8 mouse cellular contexts compared by ENCODE assay signal in the genomic region with DNA sequence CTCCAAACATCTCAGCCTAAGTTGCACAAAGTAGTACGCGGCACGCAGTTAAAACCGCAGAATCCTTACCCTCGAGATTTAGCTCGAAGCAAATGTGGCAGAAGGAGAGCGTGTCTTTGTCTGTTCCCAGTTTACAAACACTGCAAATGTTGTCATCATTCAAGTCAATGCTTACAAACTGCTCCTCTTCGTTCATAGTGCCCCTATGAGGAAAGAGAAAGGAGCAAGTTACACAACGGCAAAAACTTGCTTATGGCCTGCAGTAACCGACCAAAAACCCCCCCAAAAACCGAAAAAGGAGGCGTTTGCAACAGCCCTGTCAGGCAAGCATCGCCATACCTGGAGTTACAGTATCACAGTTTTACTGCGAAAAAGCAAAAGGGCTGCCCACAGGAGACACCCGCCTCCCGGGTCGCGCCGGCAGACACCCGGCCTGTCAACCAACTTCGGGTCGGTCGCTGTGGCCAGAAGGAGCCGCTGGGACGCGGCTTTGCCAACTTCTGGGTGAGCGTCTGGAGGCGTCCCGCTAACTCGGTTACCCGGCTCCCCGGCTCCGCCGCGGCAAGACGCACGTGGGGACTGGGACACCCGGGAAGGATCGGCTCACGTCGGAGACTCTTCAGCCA. TPM values are rescaled to one million over a fixed set of nuclear protein-coding genes. Genes with fewer than 3 reads are reported as not detected.
DNase-seq lines count a peak whose midpoint lies in the region; ATAC-seq and TF ChIP-seq lines count a peak whose summit lies in the region.

No protein-coding gene starts in this region.

- peak; percentile 54 for DNase-seq in ovary, postnatal 14 days (ENCODE audit: low spot score)
- no peak for DNase-seq in ovary, adult 18-20 months (ENCODE audit: low spot score)
- no peak for DNase-seq in forebrain, embryonic 10.5 days (ENCODE audit: extremely low spot score, low spot score)
- no peak for DNase-seq in T-cell, adult 2 months (ENCODE audit: low spot score)

- H3K4me2 ChIP-seq in lung, embryonic 16.5 days (ENCODE audit: low read depth, low read length) = peak overlapping the region; percentile 79

- TF ChIP-seq POLR2A in bone marrow macrophage, adult 2 months (IDR thresholded peaks at IDR 0.05; ENCODE audit: borderline replicate concordance, low read depth, low read length) = no peak
- no peak for TF ChIP-seq POLR2A in olfactory bulb, adult 2 months (IDR thresholded peaks at IDR 0.05; ENCODE audit: insufficient read depth, low read depth, low read length)

- no peaks in the 10 kb centered on the region for H3K27me3 ChIP-seq in forebrain, embryonic 10.5 days (ENCODE audit: poor library complexity, severe bottlenecking)
- no peaks in the 10 kb centered on the region for H3K27me3 ChIP-seq in lung, embryonic 16.5 days (ENCODE audit: control insufficient read depth, insufficient read depth, low read depth, low read length)

- H3K36me3 ChIP-seq in forebrain, embryonic 10.5 days (replicated peaks) = peaks cover 18% of the 10 kb centered on the region
- no peaks in the 10 kb centered on the region for H3K36me3 ChIP-seq in lung, embryonic 16.5 days (ENCODE audit: control insufficient read depth, insufficient read depth, low read length)

- H3K9me3 ChIP-seq in forebrain, embryonic 10.5 days = 0 out of 2 replicates have a peak, but pooled peaks cover 4% of the 10 kb centered on the region
- H3K9me3 ChIP-seq in lung, embryonic 16.5 days (ENCODE audit: control insufficient read depth, low read length) = no peaks in the 10 kb centered on the region

- peak overlapping the region; percentile 86 for H3K9ac ChIP-seq in lung, embryonic 16.5 days (ENCODE audit: low read length)

- H3K4me1 ChIP-seq in bone marrow macrophage, adult 2 months (ENCODE audit: control insufficient read depth, insufficient read depth, low read length) = peaks cover 2% of the 10 kb centered on the region
- H3K4me1 ChIP-seq in forebrain, embryonic 10.5 days = peaks cover 42% of the 10 kb centered on the region
- peaks cover 6% of the 10 kb centered on the region for H3K4me1 ChIP-seq in lung, embryonic 16.5 days (replicated peaks; ENCODE audit: control insufficient read depth, insufficient read depth, low read length)
- no peaks in the 10 kb centered on the region for H3K4me1 ChIP-seq in olfactory bulb, adult 2 months (ENCODE audit: control insufficient read depth, insufficient read depth, low read length)

- H3K27ac ChIP-seq in bone marrow macrophage, adult 2 months (ENCODE audit: insufficient read depth, low read depth, low read length) = peak overlapping the region; percentile 71
- H3K27ac ChIP-seq in forebrain, embryonic 10.5 days = peak overlapping the region; percentile 95
- H3K27ac ChIP-seq in lung, embryonic 16.5 days (ENCODE audit: low read length) = peak overlapping the region; percentile 92
- H3K27ac ChIP-seq in olfactory bulb, adult 2 months (ENCODE audit: insufficient read depth, low read depth, low read length) = 0 out of 2 replicates have a peak overlapping the region, but pooled peaks have one; percentile 17

- ATAC-seq in inflammation-experienced regulatory T-cells, adult 6 months = peak; percentile 29
- peak; percentile 76 for ATAC-seq in lung, embryonic 16.5 days (ENCODE audit: low read depth)

- WGBS in forebrain, embryonic 10.5 days = under 1% methylated on average over 41 of the region's 41 CpGs
- WGBS in lung, embryonic 16.5 days = under 1% methylated on average over 41 of the region's 41 CpGs
- under 1% methylated on average over 41 of the region's 41 CpGs for WGBS in olfactory bulb, adult 2 months

- TF ChIP-seq CTCF in bone marrow macrophage, adult 2 months (IDR thresholded peaks at IDR 0.05; ENCODE audit: low read depth, low read length) = no peak
- no peak for TF ChIP-seq CTCF in olfactory bulb, adult 2 months (IDR thresholded peaks at IDR 0.05; ENCODE audit: insufficient read depth, low read depth, low read length)

- peak overlapping the region; percentile 98 for H3K4me3 ChIP-seq in bone marrow macrophage, adult 2 months (ENCODE audit: insufficient read depth, low read length)
- peak overlapping the region; percentile 76 for H3K4me3 ChIP-seq in forebrain, embryonic 10.5 days
- peak overlapping the region; percentile 83 for H3K4me3 ChIP-seq in lung, embryonic 16.5 days (ENCODE audit: low read length)
- peak overlapping the region; percentile 70 for H3K4me3 ChIP-seq in olfactory bulb, adult 2 months (ENCODE audit: insufficient read depth, low read depth, low read length)

RNA-seq across cellular contexts. Expression of a gene that starts 0.5 kb away (rescaled TPM):
- 0.77 and 1.7 TPM in 2 replicates for polyA plus RNA-seq in bone marrow macrophage, adult 2 months (2012; ENCODE audit: insufficient read depth, insufficient read length, missing spikeins)
- polyA plus RNA-seq in forebrain, embryonic 10.5 days (2016; fragmentation: Nextera tagmentation; extraction: Ambion mirVana) = 19.7 and 21.1 TPM in 2 replicates
- polyA plus RNA-seq in inflammation-experienced regulatory T-cells, adult 6 months (2017; shearing (Covaris generic)) = 10 to 100 TPM; 39.6 to 60.2 (median 48.6) TPM
- 12.8 and 13.4 TPM in 2 replicates for polyA plus RNA-seq in lung, embryonic 16.5 days (2015; fragmentation: Nextera tagmentation; extraction: Ambion mirVana)
- not detected in 2 replicates for polyA plus RNA-seq in olfactory bulb, adult 2 months (2012; ENCODE audit: insufficient read depth, insufficient read length, low replicate concordance, missing spikeins)

Comparison
In these comparisons a context has a peak if more than half of its experiments do, and no peak if none do; other contexts are left out.
1. H3K27ac ChIP-seq: peak in every context shown above with its lines; median percentile 95 in forebrain, embryonic 10.5 days; 92 in lung, embryonic 16.5 days; 71 in bone marrow macrophage, adult 2 months; 17 in olfactory bulb, adult 2 months.